Mouse (Mus musculus) yolk sac, embryonic 10.5 days (tissue): ENCODE measurements around the gene Klhl26.
A peak's percentile ranks its signal among the peaks of the same experiment; 100 is the strongest.

Source experiments
- DNase-seq: peaks from one replicate; pipeline ENCODE4 v3.0.0-alpha.2; 2017; ENCODE audit warnings: low spot score

Klhl26 gene

DNA sequence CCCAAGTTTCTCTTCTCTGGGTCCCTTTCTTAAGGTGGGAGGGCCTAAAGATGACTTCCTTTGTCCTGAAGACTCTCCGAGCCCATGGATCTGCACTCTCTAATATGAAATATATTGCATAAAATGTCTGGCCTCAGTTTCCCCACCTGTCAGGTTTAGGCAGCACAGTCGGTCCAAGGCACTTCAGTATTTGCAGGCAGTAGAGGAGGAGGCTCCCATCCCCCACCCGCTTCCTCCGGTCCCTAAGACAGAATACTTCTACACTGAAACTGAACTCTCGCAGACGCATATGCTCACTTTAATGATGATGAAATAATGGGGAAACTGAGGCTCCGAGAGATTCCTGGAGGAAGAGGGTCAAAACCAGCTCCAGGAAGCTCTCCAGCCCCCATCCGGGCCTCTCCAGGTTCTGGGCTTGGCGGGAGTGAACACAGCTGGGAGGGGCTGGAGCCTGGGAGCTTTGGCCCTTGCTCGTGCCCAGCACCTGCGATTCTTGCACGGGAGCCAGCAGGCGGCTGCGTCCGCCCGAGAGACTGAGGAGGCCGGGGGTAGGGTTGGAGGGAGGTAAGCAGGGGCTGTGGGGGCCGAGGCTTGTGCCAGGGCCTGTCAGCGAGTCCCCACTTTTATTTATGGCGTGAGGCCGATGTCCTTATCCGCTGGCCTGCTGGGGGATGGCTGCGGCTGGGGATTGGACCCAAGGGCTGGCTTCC lies 25.2 kb upstream of the Klhl26 start:
- DNase-seq = no peak

DNA sequence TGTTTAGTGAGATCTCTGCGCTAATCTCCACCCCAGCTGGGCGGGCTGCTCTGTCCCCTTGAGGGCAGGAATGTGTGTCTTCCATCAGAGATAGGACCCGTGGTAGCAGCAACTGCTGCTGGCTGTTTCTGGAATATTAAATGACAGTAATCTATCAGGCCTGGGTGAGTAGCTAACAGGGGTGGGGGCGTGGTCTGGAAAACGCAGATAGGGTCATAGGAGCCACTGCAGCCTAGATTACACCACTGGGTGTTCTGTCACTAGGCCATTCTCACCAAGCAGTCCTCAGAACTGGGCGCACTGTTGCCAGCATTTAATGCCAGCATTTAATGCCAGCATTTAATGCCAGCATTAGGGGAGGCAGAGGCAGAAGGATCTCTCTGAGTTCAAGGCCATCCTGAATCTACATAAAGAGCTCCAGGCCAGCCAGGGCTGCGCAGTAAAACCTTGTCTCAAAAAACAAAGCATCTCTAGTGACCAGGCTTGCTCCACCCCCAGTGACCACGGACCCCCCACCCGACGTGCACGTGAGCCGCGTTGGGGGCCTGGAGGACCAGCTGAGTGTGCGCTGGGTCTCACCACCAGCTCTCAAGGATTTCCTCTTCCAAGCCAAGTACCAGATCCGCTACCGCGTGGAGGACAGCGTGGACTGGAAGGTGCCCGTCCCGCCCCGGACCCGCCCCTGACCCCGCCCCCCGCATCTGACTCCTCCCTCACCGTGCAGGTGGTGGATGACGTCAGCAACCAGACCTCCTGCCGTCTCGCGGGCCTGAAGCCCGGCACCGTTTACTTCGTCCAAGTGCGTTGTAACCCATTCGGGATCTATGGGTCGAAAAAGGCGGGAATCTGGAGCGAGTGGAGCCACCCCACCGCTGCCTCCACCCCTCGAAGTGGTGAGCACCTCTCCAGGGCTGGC lies 23.9 kb upstream of the Klhl26 start:
- peak; percentile 64 for DNase-seq

DNA sequence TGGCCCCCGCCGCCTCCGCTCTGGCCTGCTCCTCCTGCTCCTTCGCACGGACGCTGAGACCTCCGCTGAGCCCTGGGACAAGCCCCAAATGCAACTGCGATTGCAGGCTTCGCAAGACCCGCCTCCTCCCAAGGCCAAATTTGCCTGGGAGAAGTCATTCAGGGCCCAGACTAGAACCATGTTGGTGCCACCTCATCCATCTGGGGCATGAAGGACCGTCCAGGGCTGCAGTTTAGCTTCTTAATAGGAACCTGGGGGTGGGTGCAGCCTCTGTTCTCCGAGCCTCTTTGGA lies 18.9 kb upstream of the Klhl26 start:
- DNase-seq = no peak

DNA sequence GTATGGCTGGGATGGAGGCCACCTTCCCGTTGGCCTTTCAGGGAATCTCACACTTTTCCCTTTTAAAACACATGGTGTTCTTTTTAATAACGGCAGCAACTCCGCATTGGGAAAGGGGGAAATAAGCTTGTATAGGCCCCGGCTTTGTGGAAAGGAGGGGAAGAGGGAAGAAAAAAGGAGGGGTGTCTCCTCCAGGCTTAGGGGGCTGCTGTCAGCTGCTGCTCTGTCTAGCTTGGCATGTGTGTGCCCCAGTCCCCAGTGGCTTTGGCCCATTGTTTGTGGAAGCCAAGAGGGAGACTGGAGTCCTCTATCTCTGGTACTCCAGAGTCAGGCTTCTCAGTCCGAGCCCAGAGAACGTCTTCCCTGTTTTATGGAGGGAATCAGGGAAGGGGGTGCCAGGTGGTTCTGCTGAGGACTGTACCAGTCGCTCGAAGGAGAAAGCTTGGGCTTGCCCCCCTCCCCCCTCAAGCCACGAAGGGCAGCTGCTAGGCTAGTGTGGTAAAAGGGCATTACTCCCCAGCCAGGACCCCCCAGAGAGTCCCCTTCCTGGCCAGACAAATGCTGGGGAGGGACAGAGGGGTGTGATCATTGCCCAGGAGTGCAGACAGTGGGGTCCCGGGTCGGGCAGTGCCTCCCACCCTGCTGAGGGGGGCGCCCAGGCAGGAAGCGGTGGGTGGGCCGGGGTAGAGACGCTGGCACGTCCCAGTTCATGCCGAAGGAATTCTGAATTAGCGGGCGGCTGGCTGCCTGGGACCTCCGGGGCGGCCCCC lies 18.4 kb upstream of the Klhl26 start:
- DNase-seq = no peak

DNA sequence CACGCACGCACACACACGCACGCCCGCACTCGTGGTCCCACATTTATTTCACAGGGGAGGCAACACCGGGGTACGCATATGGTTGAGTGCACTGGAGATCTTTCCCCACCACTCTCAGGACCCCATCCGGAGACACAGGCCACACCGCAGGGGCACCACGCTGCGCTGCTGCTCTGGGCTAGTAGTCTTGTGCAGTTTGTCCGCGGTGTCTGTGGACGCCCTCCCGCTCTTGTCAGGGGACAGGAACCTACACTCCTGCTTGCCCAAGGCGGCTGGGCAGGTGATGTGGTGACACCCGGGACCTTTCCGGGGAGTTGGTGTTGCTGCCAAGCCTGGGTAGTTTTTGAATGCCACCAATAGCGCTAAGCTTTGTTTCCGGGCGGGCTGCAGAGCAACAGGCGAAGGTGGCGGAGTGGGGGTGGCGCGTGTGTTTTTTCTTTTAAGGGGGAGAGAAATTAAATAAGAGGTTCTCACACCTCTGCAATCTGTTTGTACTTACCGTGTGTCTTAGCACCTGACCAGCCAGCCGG lies 17.7 kb upstream of the Klhl26 start:
- no peak for DNase-seq

DNA sequence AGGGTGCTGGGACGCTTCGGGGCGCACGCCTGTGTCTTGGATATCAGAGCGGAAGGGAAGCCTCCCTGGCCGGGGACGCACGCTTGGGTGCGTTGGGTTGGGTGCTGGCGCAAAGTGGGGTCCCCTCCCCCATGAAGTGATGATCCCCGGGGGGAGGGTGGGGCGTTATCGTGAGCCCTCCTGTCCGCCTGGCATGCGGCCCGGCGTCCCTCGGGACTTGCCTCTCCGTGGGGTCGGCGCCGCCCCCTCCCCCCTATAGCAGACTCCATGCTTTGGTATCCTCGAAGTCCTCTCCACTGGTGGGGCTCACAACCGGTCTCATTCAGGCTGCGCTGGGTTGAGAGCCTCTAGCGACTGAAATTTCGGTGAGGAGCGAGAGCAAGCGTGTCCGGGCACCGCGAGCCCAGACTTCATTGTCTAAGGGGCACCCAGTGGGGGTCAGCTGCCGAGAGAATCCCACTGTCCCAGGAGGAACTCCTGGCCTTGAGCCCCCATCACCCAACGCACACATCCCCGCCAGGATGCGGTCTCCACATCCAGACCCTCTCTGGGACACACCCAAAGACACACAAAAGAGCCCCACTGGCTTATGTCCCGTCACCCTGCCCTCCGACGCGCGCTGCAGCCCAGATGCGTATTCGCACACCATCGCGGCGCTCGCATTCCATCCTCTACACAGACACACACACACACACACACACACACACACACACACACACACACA lies 17.1 kb upstream of the Klhl26 start:
- no peak for DNase-seq

DNA sequence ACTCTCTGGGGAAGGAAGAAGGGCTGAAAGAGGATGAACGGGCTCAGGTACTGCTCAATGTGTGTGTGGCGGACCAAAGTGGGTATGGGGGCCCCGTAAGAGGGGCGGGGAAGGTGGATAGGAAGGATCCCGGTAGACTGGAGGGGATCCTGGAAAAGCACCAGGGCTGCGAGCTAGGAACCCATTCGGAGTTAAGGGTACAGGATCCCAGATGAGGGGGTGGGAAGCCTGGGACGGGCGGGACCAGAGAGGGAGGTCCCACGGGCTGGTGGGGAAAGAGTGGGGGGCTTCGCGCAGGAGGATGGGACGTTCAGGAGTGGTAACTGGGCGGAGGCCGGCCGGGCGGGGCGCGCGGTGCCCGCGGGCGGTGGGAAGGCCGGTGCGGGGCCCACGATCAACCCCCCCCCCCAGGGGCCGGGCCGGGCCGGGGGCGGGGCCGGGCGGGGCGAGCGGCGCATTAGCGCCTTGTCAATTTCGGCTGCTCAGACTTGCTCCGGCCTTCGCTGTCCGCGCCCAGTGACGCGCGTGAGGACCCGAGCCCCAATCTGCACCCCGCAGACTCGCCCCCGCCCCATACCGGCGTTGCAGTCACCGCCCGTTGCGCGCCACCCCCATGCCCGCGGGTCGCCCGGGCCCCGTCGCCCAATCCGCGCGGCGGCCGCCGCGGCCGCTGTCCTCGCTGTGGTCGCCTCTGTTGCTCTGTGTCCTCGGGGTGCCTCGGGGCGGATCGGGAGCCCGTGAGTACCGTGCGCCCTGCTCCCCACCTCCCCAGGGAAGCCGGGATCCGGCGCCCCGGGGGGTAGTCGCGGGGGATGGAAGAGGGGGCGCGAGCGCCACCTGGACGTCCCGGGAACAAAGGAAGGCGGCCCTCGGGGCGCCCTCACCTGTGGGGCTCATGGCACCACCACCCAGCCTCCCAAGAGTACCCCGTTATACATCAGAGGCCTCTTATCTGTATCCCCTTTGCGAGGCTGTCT lies 16.2 kb upstream of the Klhl26 start, which contains the start of gene Crlf1:
Gene Crlf1, plus strand, starts transcription at position 495 of the 977 bp plus-strand sequence.
- no peak for DNase-seq

DNA sequence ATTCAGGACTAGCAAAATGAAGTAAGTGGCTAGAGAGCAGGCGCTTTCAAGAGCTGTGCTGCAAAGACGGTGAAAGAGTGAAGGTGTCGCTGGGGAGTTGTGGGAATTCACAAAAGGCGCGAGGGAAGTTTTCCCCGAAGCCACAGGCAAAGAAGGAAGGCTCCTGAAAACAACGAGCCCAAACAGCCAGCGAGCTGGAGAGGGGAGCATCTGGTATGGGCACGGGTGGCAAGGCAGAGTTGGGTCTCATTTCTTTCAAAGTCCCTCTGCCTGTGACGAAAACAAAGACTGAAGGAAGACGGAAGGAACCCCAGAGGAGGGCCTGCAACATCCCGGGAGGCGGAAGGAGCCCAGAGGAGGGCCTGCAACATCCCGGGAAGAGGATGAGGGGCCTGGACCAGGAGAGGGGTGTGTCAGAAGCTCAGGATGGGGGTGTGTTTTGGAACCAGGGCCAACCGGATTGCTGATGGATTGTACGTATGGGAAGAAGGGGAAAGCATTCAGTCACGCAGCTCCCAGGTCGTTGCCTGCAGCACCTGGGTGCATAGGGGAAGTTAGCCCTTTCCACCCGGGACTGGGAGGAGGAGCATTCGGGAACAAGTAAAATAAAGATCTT lies 14.2 kb upstream of the Klhl26 start:
- DNase-seq = no peak

DNA sequence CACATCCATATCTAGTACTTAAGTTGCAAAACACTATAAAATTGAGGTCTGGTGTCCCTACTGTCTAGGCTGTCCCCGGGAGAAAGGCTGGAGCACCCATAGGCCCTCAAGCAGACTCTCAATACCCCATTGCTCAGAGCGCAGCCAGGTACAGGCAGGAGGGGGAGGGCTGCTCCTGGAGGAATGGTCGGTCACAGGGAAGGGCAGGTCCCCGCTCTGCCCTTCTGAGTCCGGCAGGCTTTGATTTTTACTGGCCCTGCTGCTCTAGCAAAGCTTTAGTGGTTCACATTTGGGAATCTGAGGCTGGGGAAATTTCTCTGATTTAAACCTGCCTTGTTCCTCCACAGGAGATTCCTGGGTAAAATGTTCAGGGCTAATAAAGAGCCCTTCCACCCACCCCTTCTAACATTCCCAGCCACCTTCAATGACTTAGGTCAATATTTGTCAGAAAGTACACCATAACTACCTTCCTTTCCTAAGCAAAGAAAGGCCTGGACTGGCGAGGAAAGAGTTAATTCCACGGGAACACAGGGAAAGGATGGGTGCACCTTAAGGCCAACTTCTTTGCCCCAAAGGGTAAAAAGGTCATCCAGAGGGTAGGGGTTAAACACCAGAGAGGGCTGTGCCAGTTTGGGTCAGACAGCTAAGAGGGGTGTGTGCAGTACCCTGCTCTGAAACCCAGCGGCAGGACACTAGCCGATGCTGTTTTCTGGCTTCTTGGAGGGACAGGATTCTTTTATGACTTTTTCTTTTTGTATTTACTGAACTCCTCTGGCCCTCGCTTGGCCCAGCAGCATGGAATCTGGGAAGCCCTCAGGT lies 13.5 kb upstream of the Klhl26 start:
- DNase-seq = no peak

DNA sequence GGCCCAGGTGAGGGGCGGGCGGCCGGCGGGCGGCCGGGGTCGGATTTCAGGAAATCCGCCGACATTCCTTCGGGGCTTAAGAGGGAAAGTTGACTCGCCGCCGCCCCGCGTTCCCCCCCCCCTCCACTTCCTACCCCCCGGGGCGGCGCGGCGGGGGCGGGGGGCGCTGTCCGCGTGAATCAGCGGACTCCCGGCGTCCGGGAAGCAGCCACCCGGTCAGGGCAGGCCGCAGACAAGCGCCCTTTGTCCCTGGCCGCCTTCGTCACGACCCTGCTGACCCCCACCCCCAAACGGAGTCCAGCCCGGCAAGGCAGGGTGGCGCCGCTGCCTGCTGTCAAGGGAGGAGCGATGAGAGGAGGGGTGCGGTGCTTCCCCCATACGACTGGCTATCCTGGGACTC lies 12.8 kb upstream of the Klhl26 start:
- no peak for DNase-seq

DNA sequence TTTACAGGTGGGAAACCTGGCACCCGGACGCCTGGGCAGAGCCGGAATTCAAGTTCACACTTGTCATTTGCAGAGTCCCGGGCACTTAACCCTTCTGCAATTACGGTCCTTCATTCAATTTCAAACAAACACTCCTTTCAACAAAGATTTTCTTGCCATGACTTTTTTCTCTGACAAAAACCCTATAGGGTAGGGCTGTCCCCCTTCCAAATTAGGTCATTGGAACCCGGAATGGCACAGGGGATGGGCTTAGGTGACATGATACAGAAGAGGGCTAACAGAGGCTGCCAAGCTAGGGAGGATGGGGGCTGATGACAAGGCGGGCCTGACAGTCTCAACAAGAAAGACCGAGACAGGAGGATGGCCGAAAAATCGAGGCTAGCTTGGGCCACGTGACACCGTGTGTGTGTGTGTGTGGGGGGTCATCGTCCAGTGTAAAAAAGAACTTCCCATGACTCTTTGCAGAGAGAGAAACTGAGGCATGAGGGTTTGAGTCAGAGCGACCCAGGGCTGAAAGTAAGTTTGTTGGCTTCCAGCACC lies 12.2 kb upstream of the Klhl26 start:
- DNase-seq = no peak

DNA sequence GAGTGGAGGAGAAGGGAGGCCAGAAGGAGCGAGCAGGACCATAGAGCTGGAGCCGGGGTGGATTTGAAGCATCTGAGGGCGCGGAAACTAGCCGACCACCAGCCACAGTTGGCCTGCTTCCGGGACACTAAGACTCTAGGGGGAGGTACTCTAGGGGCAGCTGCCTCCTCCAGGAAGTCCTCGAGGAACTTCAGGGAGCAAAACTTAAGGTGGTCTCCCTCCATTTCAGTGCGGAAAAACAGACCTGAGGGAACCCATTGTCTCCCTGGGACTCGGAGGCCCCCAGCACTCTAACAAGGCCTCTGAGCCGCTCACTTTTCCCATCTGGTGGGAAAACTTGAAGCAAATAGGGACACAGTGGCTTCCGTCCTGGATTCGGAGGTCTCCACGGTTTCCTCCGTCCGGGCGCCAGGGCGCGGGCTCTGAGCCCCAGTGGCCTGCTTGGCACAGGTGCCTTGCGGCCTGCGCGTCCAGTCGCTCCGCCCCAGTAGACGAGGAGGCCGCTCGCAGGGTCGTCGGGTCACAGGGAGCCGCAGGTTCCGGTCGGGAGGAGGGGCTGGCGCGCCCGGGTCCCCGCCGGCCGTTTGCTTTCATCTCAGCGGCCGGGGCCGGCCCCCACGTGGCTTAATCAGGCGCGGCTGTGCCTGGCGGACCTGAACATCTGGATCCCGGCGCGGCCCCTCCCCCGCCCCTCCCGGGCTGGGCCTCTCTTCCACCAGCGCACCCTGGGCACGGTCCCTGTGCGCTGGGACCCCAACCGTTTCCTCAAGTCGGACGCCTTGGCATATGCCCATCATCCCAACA lies 11.4 kb upstream of the Klhl26 start:
- peak; percentile 83 for DNase-seq

DNA sequence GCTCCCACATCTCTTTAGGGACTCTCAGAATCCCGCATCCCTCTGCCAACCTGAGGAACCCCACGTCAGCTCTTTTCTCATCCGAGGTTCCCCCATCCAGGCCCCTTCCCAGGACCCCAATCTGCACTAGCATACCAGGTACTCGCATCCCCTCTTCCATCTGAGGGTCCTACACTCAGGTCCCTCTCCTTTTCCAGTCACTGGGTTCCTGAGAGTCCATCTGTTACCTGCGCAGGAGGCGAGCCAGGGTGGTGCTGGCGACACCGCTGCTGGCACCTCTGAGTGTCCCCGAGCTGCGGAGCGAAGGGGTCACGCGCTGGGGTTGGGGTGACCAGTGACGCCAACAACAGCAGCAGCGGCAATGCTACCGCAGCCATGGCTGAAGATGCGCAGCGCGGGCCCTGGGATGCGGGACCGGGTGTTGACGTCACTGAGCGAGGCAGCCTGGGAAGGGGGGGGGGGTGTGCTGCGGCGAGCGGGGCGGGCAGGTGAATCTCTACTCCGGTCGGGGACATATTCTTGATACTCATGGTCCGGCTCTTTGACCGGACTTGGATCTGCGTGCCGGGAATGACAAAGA lies 10.3 kb upstream of the Klhl26 start, which contains the start of gene Tmem59l:
Gene Tmem59l, minus strand, starts transcription at position 418 of the 580 bp plus-strand sequence.
- no peak for DNase-seq

DNA sequence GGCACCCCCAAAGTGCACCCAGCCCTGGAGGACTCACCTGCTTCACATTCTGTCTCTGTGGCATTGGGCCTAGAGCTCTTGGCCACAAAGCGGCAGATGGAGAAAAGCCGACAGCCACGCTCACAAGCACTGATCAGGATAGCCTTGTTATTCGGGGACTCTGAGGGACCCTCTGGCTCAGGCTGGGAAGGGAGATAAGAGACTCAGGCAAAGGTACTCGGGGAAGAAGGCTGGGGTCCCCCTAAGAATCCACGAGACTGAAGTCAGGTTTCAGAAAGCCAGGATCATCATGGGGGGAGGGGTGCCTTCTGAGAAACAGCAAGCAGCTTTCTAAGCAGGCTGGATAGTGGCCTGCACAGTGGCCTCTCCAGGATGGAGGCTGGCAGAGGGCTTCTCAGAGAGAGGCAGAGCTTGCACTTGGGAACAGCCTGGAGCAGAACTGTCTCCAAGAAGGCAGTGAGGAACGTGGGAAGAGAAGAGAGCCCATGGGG lies 9.5 kb upstream of the Klhl26 start:
- DNase-seq = no peak

DNA sequence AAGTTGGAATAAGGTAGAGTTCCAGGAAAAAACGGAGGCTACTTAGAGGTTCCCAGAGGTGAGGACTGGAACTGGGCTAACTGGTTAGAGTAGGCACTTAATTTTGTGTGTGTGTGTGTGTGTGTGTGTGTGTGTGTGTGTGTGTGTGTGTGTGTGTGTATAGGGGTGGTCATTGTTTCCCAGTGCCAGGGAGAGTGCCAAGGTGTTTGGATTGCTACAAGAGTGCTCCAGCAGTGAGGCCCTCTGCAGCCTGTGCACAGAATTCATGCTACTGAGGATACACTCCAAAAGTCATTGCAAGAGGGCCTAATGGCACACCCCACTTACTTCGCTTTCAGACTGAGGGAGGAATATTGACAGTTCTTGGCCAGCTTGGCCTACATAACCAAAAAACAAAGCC lies 6.2 kb upstream of the Klhl26 start:
- no peak for DNase-seq

DNA sequence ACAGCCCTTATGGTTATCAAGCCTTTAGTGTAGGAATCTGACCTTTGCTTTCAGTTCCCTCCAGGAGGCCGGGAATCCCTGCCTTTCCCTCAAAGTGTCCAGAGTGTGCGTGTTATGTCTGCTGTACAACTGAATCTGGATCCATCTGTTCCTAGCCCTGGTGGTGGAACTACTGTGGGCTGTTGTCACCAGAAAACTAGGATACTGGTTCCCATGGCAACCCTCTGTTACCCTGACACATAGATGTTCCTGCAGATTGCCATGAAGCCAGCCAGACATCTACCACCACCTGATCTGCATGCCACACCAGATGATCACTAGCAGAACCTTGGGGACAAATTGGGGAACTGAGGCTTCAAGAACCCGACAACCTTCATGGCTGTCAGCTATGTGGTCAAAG lies 5.1 kb upstream of the Klhl26 start:
- no peak for DNase-seq

DNA sequence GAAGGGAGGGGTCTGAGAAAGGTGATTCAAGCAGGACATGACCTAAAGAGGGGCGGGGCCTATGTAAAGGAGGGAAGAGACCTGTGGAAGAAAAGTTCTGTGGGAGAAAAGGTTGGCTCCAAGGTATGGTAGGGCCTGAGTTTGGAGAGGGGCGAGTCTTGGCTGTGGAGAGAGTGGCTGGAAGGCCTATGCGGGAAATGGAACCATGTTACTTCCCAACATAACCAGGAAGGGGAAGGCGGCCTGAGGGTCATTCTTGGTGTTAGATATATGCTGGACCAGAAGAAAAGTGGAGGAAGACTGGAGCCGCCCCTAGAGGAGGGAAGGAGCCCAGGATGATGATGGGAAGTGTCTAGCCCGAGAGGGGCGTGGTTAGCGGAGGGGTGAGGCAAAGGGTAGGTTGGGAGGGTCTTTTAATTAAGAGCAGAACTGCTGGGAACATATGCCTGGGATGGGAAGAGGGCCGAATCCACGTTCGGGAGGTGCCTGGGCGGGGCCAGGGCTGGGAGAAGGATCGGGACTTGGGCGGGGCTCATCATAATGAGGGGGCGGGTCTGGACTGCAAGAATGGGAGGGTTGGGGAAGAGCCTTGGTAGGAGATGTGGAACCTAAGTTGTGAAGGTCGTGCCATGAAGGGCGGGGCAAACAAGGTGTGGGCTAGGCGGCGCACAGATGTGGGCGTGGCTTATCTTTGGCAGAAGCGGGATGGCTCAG lies 658 bp upstream of the Klhl26 start:
- peak; percentile 76 for DNase-seq
